Mouse (Mus musculus) small intestine, adult 2 months (tissue): ENCODE results near the gene Map9.

Experiments used
- CTCF ChIP-seq: fragments of 200-500 bp; IDR thresholded peaks from 2 replicates; pipeline ENCODE4 v1.5.1; 2012; ENCODE audit warnings: low read depth, mild to moderate bottlenecking, control low read depth, inconsistent platforms, low read length, moderate library complexity, mixed read lengths; ENCODE audit not compliant: insufficient replicate concordance, insufficient read length; ENCODE audit errors: extremely low read depth
- POLR2A ChIP-seq: fragments of 200-500 bp; IDR thresholded peaks from 2 replicates; pipeline ENCODE4 v1.6.1; 2012; ENCODE audit warnings: low read depth, mild to moderate bottlenecking, control low read depth, inconsistent platforms, low read length, moderate library complexity

DNA sequence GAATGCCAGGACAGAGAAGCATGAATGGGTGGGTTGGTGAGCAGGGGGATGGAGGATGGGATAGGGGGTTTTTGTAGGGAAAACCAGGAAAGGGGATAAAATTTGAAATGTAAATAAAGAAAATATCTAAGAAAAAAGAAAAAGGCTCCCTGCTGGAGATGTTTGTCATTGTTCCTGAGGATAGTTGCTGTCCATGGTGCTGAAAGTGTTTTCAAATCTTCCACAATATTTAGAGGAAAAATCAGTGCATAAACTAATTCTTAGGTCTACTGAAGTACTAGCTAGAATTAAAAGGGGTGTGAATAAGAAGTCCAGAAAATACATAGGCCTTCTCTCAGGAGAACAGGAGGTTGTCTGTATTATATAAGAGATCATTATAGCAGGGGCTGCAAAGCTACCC, 54.6 kb downstream of the Map9 start:
- TF ChIP-seq CTCF (no peak), POLR2A (no peak)
